8 mouse cellular contexts compared by ENCODE assay signal in the genomic region with DNA sequence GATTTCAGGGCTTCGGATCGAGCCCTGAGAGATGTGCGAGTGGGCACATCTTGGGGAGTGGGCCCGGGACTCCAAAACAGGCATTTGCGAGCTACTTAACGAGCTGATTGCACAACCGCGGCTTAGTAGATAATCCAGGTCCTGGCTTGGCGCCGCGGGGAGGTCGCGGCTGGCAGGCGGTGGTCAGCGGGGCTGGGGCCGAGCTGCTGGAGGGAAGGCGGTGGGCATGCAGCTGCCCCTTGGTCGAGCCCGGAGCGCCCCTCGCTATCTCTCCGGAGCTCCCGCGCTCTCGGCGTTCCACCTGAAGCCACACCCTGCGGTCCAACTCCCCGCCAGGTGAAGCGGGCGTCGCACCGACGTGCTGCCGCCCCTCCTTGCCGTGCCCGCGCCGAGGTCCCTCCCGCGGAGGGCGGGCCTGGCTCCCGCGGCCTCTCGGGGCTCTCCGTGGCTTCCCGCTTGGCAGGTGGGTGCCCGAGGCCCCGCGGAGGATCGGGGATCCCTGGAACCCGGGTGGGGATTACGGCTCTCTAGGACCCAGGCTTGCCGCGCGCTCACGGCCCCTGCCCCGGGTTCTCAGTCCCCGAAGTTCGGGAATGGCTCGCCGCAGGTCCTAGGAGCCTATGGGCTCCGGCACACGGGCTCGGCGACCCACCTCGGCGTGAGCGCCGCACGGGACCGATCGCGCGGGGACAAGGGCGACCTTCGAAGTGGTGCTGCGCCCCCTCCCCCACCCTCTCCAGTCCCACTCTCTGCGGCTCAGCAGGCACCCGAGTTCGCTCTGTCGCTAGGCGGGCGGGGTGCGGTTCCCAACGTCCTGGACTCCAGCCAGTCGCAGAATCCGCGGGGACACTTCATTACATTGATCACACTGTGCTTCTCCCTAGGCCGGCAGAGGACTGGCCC. TPM values are rescaled to one million over a fixed set of nuclear protein-coding genes. Genes with fewer than 3 reads are reported as not detected.
DNase-seq lines count a peak whose midpoint lies in the region; ATAC-seq and TF ChIP-seq lines count a peak whose summit lies in the region.

No protein-coding gene starts in this region.

- peak overlapping the region; percentile 57 for H3K4me3 ChIP-seq in lung, adult 2 months (replicated peaks; ENCODE audit: extremely low read depth, low read depth, low read length)
- H3K4me3 ChIP-seq in heart, embryonic 13.5 days, result peak overlapping the region; percentile 62
- H3K4me3 ChIP-seq in midbrain, embryonic 10.5 days, result peak overlapping the region; percentile 69

- peaks cover 4% of the 10 kb centered on the region; the same call in 1 of the 2 replicates for H3K4me1 ChIP-seq in lung, adult 2 months (ENCODE audit: control insufficient read depth, insufficient read depth, low read length)
- H3K4me1 ChIP-seq in heart, embryonic 13.5 days, result peaks cover 19% of the 10 kb centered on the region
- H3K4me1 ChIP-seq in midbrain, embryonic 10.5 days, result peaks cover 27% of the 10 kb centered on the region

- TF ChIP-seq CTCF in lung, adult 2 months (IDR thresholded peaks at IDR 0.05; ENCODE audit: insufficient read depth, low read length), result no peak
- no peak for TF ChIP-seq CTCF in brain, embryonic 14.5 days (IDR thresholded peaks at IDR 0.05; ENCODE audit: borderline replicate concordance, extremely low read depth, insufficient read depth, insufficient read length)

- no peak; the same call in 1 of the 2 replicates for ATAC-seq in heart, embryonic 13.5 days (ENCODE audit: extremely low read depth, insufficient number of reproducible peaks, low FRiP score, low TSS enrichment)

- peak overlapping the region; percentile 83 for H3K9ac ChIP-seq in heart, embryonic 13.5 days

- WGBS in lung, adult 2 months, result 2% methylated on average over 89 of the region's 89 CpGs
- WGBS in heart, embryonic 13.5 days, result 1% methylated on average over 84 of the region's 89 CpGs
- under 1% methylated on average over 83 of the region's 89 CpGs for WGBS in midbrain, embryonic 10.5 days

- H3K27ac ChIP-seq in heart, embryonic 13.5 days (replicated peaks), result no peak overlapping the region
- H3K27ac ChIP-seq in midbrain, embryonic 10.5 days (replicated peaks), result peak overlapping the region; percentile 49; the same call in 1 of the 2 replicates

- no peaks in the 10 kb centered on the region for H3K36me3 ChIP-seq in heart, embryonic 13.5 days
- no peaks in the 10 kb centered on the region for H3K36me3 ChIP-seq in midbrain, embryonic 10.5 days

- no peaks in the 10 kb centered on the region for H3K9me3 ChIP-seq in heart, embryonic 13.5 days
- H3K9me3 ChIP-seq in midbrain, embryonic 10.5 days (replicated peaks), result no peaks in the 10 kb centered on the region

- TF ChIP-seq POLR2A in lung, adult 2 months (IDR thresholded peaks at IDR 0.05; ENCODE audit: borderline replicate concordance, extremely low read depth, low read depth, low read length), result no peak
- no peak for TF ChIP-seq POLR2A in brain, embryonic 14.5 days (IDR thresholded peaks at IDR 0.05; ENCODE audit: borderline replicate concordance, extremely low read depth, insufficient read depth, insufficient read length, poor library complexity, severe bottlenecking)

- peak; percentile 57 for DNase-seq in lung, adult 2 months
- DNase-seq in lung, postnatal 25 days (ENCODE audit: low spot score), result no peak
- peak; percentile 25 for DNase-seq in brain, embryonic 14.5 days (ENCODE audit: low read depth)
- DNase-seq in kidney, postnatal 25 days, result peak; percentile 50 to 66
- peak; percentile 41 for DNase-seq in midbrain, embryonic 10.5 days (ENCODE audit: low spot score)
- DNase-seq in c-Kit-positive CD71-positive TER-119-positive erythroid progenitor cells, embryonic 14.5 days (ENCODE audit: low spot score), result no peak
- DNase-seq in ovary, postnatal 14 days (ENCODE audit: low spot score), result no peak

- peak overlapping the region; percentile 99 for H3K4me2 ChIP-seq in heart, embryonic 13.5 days

- peaks cover 97% of the 10 kb centered on the region for H3K27me3 ChIP-seq in heart, embryonic 13.5 days (replicated peaks)
- peaks cover 91% of the 10 kb centered on the region for H3K27me3 ChIP-seq in midbrain, embryonic 10.5 days (ENCODE audit: low read depth, poor library complexity, severe bottlenecking)

RNA-seq across cellular contexts. Expression of a gene that starts 14.0 kb away (rescaled TPM):
- polyA plus RNA-seq in lung, adult 2 months (2012; rRNA removed), result 8.2 and 11.8 TPM in 2 replicates
- 24.9 and 41.3 TPM in 2 replicates for polyA plus RNA-seq in brain, embryonic 14.5 days (2012; rRNA removed)
- polyA plus RNA-seq in heart, embryonic 13.5 days (2015; fragmentation: Nextera tagmentation; extraction: Ambion mirVana), result 7.4 and 7.5 TPM in 2 replicates
- 0.26 and 0.99 TPM in 2 replicates for polyA plus RNA-seq in midbrain, embryonic 10.5 days (2016; fragmentation: Nextera tagmentation; extraction: Ambion mirVana)

RNA-seq across cellular contexts. Expression of a gene that starts 26.7 kb away (rescaled TPM):
- polyA plus RNA-seq in lung, adult 2 months (2012; rRNA removed), result 5.0 and 5.4 TPM in 2 replicates
- polyA plus RNA-seq in brain, embryonic 14.5 days (2012; rRNA removed), result 0.14 and 0.62 TPM in 2 replicates
- polyA plus RNA-seq in heart, embryonic 13.5 days (2015; fragmentation: Nextera tagmentation; extraction: Ambion mirVana), result 0.67 and 0.73 TPM in 2 replicates
- polyA plus RNA-seq in midbrain, embryonic 10.5 days (2016; fragmentation: Nextera tagmentation; extraction: Ambion mirVana), result not detected in 2 replicates

RNA-seq across cellular contexts. Expression of a gene that starts 51.1 kb away (rescaled TPM):
- 11.8 and 15.2 TPM in 2 replicates for polyA plus RNA-seq in lung, adult 2 months (2012; rRNA removed)
- polyA plus RNA-seq in brain, embryonic 14.5 days (2012; rRNA removed), result 0.95 and 1.1 TPM in 2 replicates
- polyA plus RNA-seq in heart, embryonic 13.5 days (2015; fragmentation: Nextera tagmentation; extraction: Ambion mirVana), result 0.94 and 1.6 TPM in 2 replicates
- 0.09 and 0.34 TPM in 2 replicates for polyA plus RNA-seq in midbrain, embryonic 10.5 days (2016; fragmentation: Nextera tagmentation; extraction: Ambion mirVana)

Comparison
In these comparisons a context has a peak if more than half of its experiments do, and no peak if none do; other contexts are left out.
1. DNase-seq: peak in lung, adult 2 months (single experiment), brain, embryonic 14.5 days (single experiment), kidney, postnatal 25 days (2 of 2) and midbrain, embryonic 10.5 days (single experiment); none in lung, postnatal 25 days (single experiment), c-Kit-positive CD71-positive TER-119-positive erythroid progenitor cells, embryonic 14.5 days (single experiment) and ovary, postnatal 14 days (single experiment).
2. Peak in every context shown above with its lines, with median percentiles within 50 percentile points of each other: H3K4me3 ChIP-seq.